Mouse (Mus musculus) layer of hippocampus, adult 9-11 months (tissue): ENCODE measurements around the gene 6030452D12Rik.

Experiments used
- DNase-seq: peaks from one replicate; pipeline ENCODE4 v3.0.0; 2022

6030452D12Rik gene

GRCm38 (mm10) chr8:106500018-106500685 is at the start of gene 6030452D12Rik:
TSS of gene 6030452D12Rik (plus strand) at chr8:106500522.
- peak; percentile 23 for DNase-seq

- DNase-seq, result no peak
Measured at GRCm38 (mm10) chr8:106451301-106452085, 48.8 kb upstream of the 6030452D12Rik start.

- DNase-seq, result no peak
Measured at GRCm38 (mm10) chr8:106452701-106453481, 47.4 kb upstream of the 6030452D12Rik start.

GRCm38 (mm10) chr8:106454036-106454435 is 46.3 kb upstream of the 6030452D12Rik start:
- DNase-seq, result no peak

- no peak for DNase-seq
Measured at GRCm38 (mm10) chr8:106462131-106462530, 38.2 kb upstream of the 6030452D12Rik start.

- no peak for DNase-seq
Measured at GRCm38 (mm10) chr8:106463795-106464194, 36.5 kb upstream of the 6030452D12Rik start.

GRCm38 (mm10) chr8:106469485-106469884 is 30.8 kb upstream of the 6030452D12Rik start:
- DNase-seq, result no peak

GRCm38 (mm10) chr8:106474001-106474400 is 26.3 kb upstream of the 6030452D12Rik start:
- DNase-seq, result no peak

GRCm38 (mm10) chr8:106504241-106504640 is 3.9 kb downstream of the 6030452D12Rik start:
- no peak for DNase-seq

GRCm38 (mm10) chr8:106505328-106505965 is 5.1 kb downstream of the 6030452D12Rik start:
- DNase-seq, result no peak

- DNase-seq, result no peak
Measured at GRCm38 (mm10) chr8:106506106-106506505, 5.8 kb downstream of the 6030452D12Rik start.

- no peak for DNase-seq
Measured at GRCm38 (mm10) chr8:106507761-106508331, 7.5 kb downstream of the 6030452D12Rik start.

GRCm38 (mm10) chr8:106508456-106508855 is 8.1 kb downstream of the 6030452D12Rik start:
- no peak for DNase-seq

- no peak for DNase-seq
Measured at GRCm38 (mm10) chr8:106509079-106509780, 8.9 kb downstream of the 6030452D12Rik start.

- no peak for DNase-seq
Measured at GRCm38 (mm10) chr8:106510365-106510975, 10.1 kb downstream of the 6030452D12Rik start, which contains the start of gene Cdh3. TSS of gene Cdh3 (plus strand) at chr8:106510891.

GRCm38 (mm10) chr8:106511065-106511501 is 10.8 kb downstream of the 6030452D12Rik start:
- no peak for DNase-seq

GRCm38 (mm10) chr8:106511531-106512041 is 11.3 kb downstream of the 6030452D12Rik start:
- DNase-seq, result no peak

- no peak for DNase-seq
Measured at GRCm38 (mm10) chr8:106512475-106513150, 12.3 kb downstream of the 6030452D12Rik start.

GRCm38 (mm10) chr8:106515946-106516479 is 15.7 kb downstream of the 6030452D12Rik start:
- DNase-seq, result no peak

GRCm38 (mm10) chr8:106516581-106516980 is 16.3 kb downstream of the 6030452D12Rik start:
- no peak for DNase-seq
